Mouse (Mus musculus) kidney, adult 2 months (tissue): Measurements from ENCODE around the gene Dscam.

ENCODE experiments used
- CTCF ChIP-seq: fragments of 200-500 bp; conservative IDR thresholded peaks from 2 replicates; pipeline ENCODE4 v1.5.1; 2011; ENCODE audit warnings: low read depth, mild to moderate bottlenecking, control low read depth, low read length, moderate library complexity, mixed read lengths; ENCODE audit not compliant: insufficient read depth, insufficient read length
- POLR2A ChIP-seq: fragments of 200-500 bp; IDR thresholded peaks from one replicate; pipeline ENCODE4 v1.6.1; 2011; ENCODE audit warnings: low read depth, low read length, control low read depth

DNA sequence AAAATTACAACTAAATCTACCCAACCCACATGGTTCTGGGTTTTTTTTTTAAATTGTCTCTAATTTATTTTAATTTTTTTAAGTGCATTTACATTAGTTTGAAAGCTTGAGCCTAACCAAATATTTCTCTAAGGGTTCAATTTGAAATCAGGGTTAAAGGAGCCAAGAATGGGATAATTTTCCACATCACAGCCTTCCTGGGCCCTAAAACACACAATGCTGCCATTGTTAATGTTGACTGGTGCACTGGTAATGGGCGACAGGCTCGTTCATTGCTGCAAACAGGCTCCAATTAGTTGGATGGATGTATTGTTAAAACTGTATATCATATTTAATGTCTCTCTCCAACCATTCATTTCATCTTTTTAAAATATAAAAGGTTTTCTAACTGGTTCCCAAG lies 48.8 kb upstream of the Dscam start:
- TF ChIP-seq POLR2A (no peak), CTCF (no peak)
